Mouse (Mus musculus) midbrain, embryonic 16.5 days (tissue): ENCODE data around the gene Stk38. TPM values are rescaled to one million over a fixed set of nuclear protein-coding genes. Genes with fewer than 3 reads are reported as not detected.
"Not testable (repeated sequence)": the region's sequence is repeated elsewhere in the genome, so short reads cannot be mapped to it uniquely, and the experiment has no call there.

Experiments used
- ATAC-seq: fragments of 200-750 bp; cut with Nextera tagmentation; 2 replicates; pipeline ENCODE4 v1.8.0; 2017; ENCODE audit warnings: moderate TSS enrichment
- H3K27ac ChIP-seq: fragments of 300-500 bp; sonication (generic); 2 replicates; pipeline ENCODE4 v1.5.1; 2014; ENCODE audit warnings: mild to moderate bottlenecking, low read length, mixed read lengths
- H3K27me3 ChIP-seq: fragments of 300-500 bp; sonication (generic); 2 replicates; pipeline ENCODE4 v1.6.1; 2014; ENCODE audit warnings: low read depth, low read length, mixed read lengths; ENCODE audit not compliant: control insufficient read depth, insufficient read depth
- H3K36me3 ChIP-seq: fragments of 300-500 bp; sonication (generic); 2 replicates; pipeline ENCODE4 v1.6.1; 2014; ENCODE audit warnings: mild to moderate bottlenecking, low read length, moderate library complexity, mixed read lengths; ENCODE audit not compliant: control insufficient read depth, insufficient read depth
- H3K4me1 ChIP-seq: fragments of 300-500 bp; sonication (generic); 2 replicates; pipeline ENCODE4 v1.6.1; 2014; ENCODE audit warnings: mild to moderate bottlenecking, low read length, mixed read lengths; ENCODE audit not compliant: control insufficient read depth, insufficient read depth
- H3K4me2 ChIP-seq: fragments of 300-500 bp; sonication (generic); 2 replicates; pipeline ENCODE4 v1.6.1; 2014; ENCODE audit warnings: mild to moderate bottlenecking, low read length, mixed read lengths
- H3K4me3 ChIP-seq: fragments of 300-500 bp; sonication (generic); 2 replicates; pipeline ENCODE4 v1.5.1; 2014; ENCODE audit warnings: low read depth, mild to moderate bottlenecking, low read length, moderate library complexity, mixed read lengths
- H3K9ac ChIP-seq: fragments of 300-500 bp; sonication (generic); 2 replicates; pipeline ENCODE4 v1.6.1; 2014; ENCODE audit warnings: low read depth, low read length, mixed read lengths
- H3K9me3 ChIP-seq: fragments of 300-500 bp; sonication (generic); replicated peaks from 2 replicates; pipeline ENCODE4 v1.6.1; 2014; ENCODE audit warnings: mild to moderate bottlenecking, low read length, mixed read lengths; ENCODE audit not compliant: control insufficient read depth, poor library complexity, severe bottlenecking
- WGBS: fragments of 180-500 bp; shearing (Covaris S2); extraction: QIAGEN DNeasy Blood & Tissue Kit; methylation state at CpG from one replicate; pipeline ENCODE4 v1.1.7; 2014; 5-methylcytosine and 5-hydroxymethylcytosine counted together
- polyA plus RNA-seq: library from polyadenylated mRNA; unstranded; fragments of >200 nt; fragmentation: Nextera tagmentation; extraction: Ambion mirVana; gene quantifications from 2 replicates; pipeline ENCODE4 v1.2.1, GENCODE M21; 2015

The Stk38 gene
- polyA plus RNA-seq, 1 experiment from 2014 or later, result 83.1 TPM

GRCm38 (mm10) chr17:29031085-29031711 is 23.4 kb upstream of the Stk38 start:
- H3K9me3 ChIP-seq, H3K36me3 ChIP-seq, ATAC-seq, H3K27me3 ChIP-seq: not testable (repeated sequence)
- H3K4me2 ChIP-seq, result peak overlapping the region; percentile 78
- H3K4me3 ChIP-seq, result peak overlapping the region; percentile 77
- peaks cover 16% of the 10 kb centered on the region for H3K4me1 ChIP-seq
- peak overlapping the region; percentile 92 for H3K27ac ChIP-seq
- peak overlapping the region; percentile 70 for H3K9ac ChIP-seq
- WGBS, result 66% methylated on average over 7 of the region's 7 CpGs

GRCm38 (mm10) chr17:29030321-29031034 is 22.7 kb upstream of the Stk38 start:
- Histone ChIP-seq H3K4me1 (peaks cover 11% of the 10 kb centered on the region), H3K4me3 (no peak overlapping the region), H3K27ac (no peak overlapping the region), H3K36me3 (no peaks in the 10 kb centered on the region), H3K27me3 (no peaks in the 10 kb centered on the region), H3K9me3 (no peaks in the 10 kb centered on the region), H3K4me2 (no peak overlapping the region), H3K9ac (no peak overlapping the region)
- no peak for ATAC-seq
- 92% methylated on average over 6 of the region's 6 CpGs for WGBS

- H3K27me3 ChIP-seq, result no peaks in the 10 kb centered on the region
- no peak overlapping the region for H3K4me3 ChIP-seq
- H3K9ac ChIP-seq, result no peak overlapping the region
- no peak overlapping the region for H3K4me2 ChIP-seq
- H3K4me1 ChIP-seq, result peaks cover 6% of the 10 kb centered on the region
- H3K27ac ChIP-seq, result no peak overlapping the region
- no peak for ATAC-seq
- WGBS, result 53% methylated on average over 5 of the region's 5 CpGs
- H3K9me3 ChIP-seq, result no peaks in the 10 kb centered on the region
- no peaks in the 10 kb centered on the region for H3K36me3 ChIP-seq
These were observed 19.0 kb upstream of the Stk38 start for GRCm38 (mm10) chr17:29026652-29027356.

GRCm38 (mm10) chr17:29024896-29025565 is 17.2 kb upstream of the Stk38 start:
- Histone ChIP-seq H3K27me3 (no peaks in the 10 kb centered on the region), H3K36me3 (no peaks in the 10 kb centered on the region), H3K4me1 (no peaks in the 10 kb centered on the region), H3K4me2 (no peak overlapping the region), H3K9ac (no peak overlapping the region), H3K9me3 (no peaks in the 10 kb centered on the region), H3K27ac (no peak overlapping the region), H3K4me3 (no peak overlapping the region)
- ATAC-seq, result no peak
- WGBS, result 23% methylated on average over 10 of the region's 10 CpGs

- no peak overlapping the region for H3K4me2 ChIP-seq
- no peak overlapping the region for H3K27ac ChIP-seq
- no peak overlapping the region for H3K9ac ChIP-seq
- no peaks in the 10 kb centered on the region for H3K9me3 ChIP-seq
- no peak for ATAC-seq
- no peaks in the 10 kb centered on the region for H3K36me3 ChIP-seq
- no peaks in the 10 kb centered on the region for H3K27me3 ChIP-seq
- H3K4me3 ChIP-seq, result no peak overlapping the region
- no peaks in the 10 kb centered on the region for H3K4me1 ChIP-seq
- 42% methylated on average over 22 of the region's 22 CpGs for WGBS
These were observed 16.5 kb upstream of the Stk38 start for GRCm38 (mm10) chr17:29024047-29024892.

- H3K36me3 ChIP-seq, result no peaks in the 10 kb centered on the region
- 90% methylated on average over 6 of the region's 6 CpGs for WGBS
- no peak overlapping the region for H3K4me2 ChIP-seq
- H3K4me3 ChIP-seq, result no peak overlapping the region
- H3K9ac ChIP-seq, result no peak overlapping the region
- ATAC-seq, result no peak
- H3K27ac ChIP-seq, result no peak overlapping the region
- no peaks in the 10 kb centered on the region for H3K9me3 ChIP-seq
- no peaks in the 10 kb centered on the region for H3K4me1 ChIP-seq
- H3K27me3 ChIP-seq, result no peaks in the 10 kb centered on the region
These were observed 15.6 kb upstream of the Stk38 start for GRCm38 (mm10) chr17:29023346-29023745.

- no peaks in the 10 kb centered on the region for H3K27me3 ChIP-seq
- no peaks in the 10 kb centered on the region for H3K36me3 ChIP-seq
- 18% methylated on average over 15 of the region's 15 CpGs for WGBS
- no peaks in the 10 kb centered on the region for H3K9me3 ChIP-seq
- H3K4me2 ChIP-seq, result no peak overlapping the region
- no peak overlapping the region for H3K4me3 ChIP-seq
- no peak overlapping the region for H3K9ac ChIP-seq
- H3K27ac ChIP-seq, result no peak overlapping the region
- H3K4me1 ChIP-seq, result no peaks in the 10 kb centered on the region
- ATAC-seq, result no peak
These were observed 14.5 kb upstream of the Stk38 start for GRCm38 (mm10) chr17:29022230-29022819.

- no peaks in the 10 kb centered on the region for H3K4me1 ChIP-seq
- no peak overlapping the region for H3K4me3 ChIP-seq
- ATAC-seq, result no peak
- H3K27me3 ChIP-seq, result no peaks in the 10 kb centered on the region
- H3K9ac ChIP-seq, result no peak overlapping the region
- H3K4me2 ChIP-seq, result no peak overlapping the region
- no peaks in the 10 kb centered on the region for H3K9me3 ChIP-seq
- H3K27ac ChIP-seq, result no peak overlapping the region
- no peaks in the 10 kb centered on the region for H3K36me3 ChIP-seq
These were observed 12.6 kb upstream of the Stk38 start for GRCm38 (mm10) chr17:29020444-29020843.
